Mouse (Mus musculus): ENCODE data around the gene Nfe2. TPM values are rescaled to one million over a fixed set of nuclear protein-coding genes. Genes with fewer than 3 reads are reported as not detected.
"Not testable (repeated sequence)": the region's sequence is repeated elsewhere in the genome, so short reads cannot be mapped to it uniquely, and the experiment has no call there.

Gene Nfe2
- polyA plus RNA-seq, 1 experiment = 0.32 TPM

DNA sequence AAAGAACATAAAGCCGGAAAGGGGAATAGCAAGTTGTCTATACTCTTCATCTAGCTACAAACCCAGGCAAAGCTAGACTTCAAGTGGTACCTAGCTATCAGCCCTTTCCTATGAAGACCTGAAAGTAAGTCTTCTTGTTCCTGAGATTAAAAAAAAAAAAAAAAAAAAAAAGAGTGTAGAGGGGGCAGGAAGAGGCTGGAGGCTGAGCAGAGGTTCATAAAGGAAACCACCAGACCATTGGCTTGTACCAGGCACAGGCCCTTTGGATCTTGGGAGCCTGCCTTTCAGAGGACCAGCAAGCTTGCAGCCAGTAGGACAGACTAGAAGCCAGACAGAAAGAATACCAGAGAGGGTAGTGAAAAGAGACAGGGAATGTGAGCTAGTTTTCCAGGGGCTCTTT is 4.9 kb downstream of the Nfe2 start:
- WGBS = 91% methylated on average over 1 of the region's 1 CpGs
- DNase-seq (ENCODE audit: low read depth, low spot score) = no peak

DNA sequence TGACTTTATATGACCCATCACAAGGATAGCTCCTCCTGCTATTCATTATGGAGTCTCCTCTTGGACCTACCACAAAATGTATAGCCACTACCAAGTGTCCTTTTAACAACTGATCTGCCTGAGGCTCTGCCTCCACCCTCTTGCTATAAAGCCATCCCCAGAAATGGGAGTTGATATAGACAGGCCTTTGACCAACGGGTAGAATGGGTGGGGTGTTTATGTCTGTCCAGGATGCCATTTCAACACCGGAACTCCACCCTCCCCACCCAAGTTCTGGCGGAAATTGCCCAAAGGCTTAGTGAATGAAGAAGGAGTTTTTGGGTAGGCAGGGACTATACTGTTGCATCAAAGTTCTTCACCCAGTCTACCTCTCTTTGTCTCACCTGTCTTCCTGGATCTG is 5.5 kb downstream of the Nfe2 start:
- WGBS = 30% methylated on average over 3 of the region's 3 CpGs
- DNase-seq (ENCODE audit: low read depth, low spot score) = no peak

DNA sequence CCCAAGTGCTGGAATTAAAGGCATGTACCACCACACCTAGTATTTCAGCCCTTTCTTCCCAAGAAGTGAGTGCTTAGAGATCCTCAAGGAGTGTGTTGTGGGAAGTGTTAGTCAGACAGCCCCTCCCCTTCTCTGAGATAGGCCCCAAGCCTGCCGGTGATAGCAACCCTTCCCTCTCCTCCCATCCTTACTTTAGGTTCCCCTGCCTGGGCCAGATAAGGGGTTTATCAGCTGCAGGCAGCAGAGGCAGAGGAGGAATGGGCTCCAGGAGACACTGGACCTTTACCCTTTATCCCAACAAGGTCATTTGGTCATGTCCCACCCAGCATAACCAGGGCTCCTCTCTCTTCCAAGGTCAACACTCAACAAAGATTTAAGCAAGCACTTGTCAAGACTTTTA is 6.6 kb downstream of the Nfe2 start:
- 72% methylated on average over 1 of the region's 1 CpGs for WGBS

GRCm38 (mm10) chr15:103250195-103250740 is 7.9 kb downstream of the Nfe2 start:
- no peak for DNase-seq (ENCODE audit: low read depth, low spot score)
- 30% methylated on average over 2 of the region's 2 CpGs for WGBS

More for the DNA sequence above, 6.6 kb downstream of the Nfe2 start:
- DNase-seq (ENCODE audit: low read depth, low spot score) = no peak

- WGBS = 80% methylated on average over 6 of the region's 6 CpGs
- not testable (repeated sequence) for DNase-seq (ENCODE audit: low read depth, low spot score)
Observed at GRCm38 (mm10) chr15:103249511-103249910, 8.7 kb downstream of the Nfe2 start.

GRCm38 (mm10) chr15:103248401-103249313 is 9.5 kb downstream of the Nfe2 start:
- 76% methylated on average over 28 of the region's 28 CpGs for WGBS
- DNase-seq (ENCODE audit: low read depth, low spot score) = no peak

GRCm38 (mm10) chr15:103247782-103248400 is 10.3 kb downstream of the Nfe2 start:
- DNase-seq (ENCODE audit: low read depth, low spot score) = no peak

GRCm38 (mm10) chr15:103247078-103247781 is 11.0 kb downstream of the Nfe2 start:
- no peak for DNase-seq (ENCODE audit: low read depth, low spot score)
- WGBS = 86% methylated on average over 9 of the region's 9 CpGs

- 60% methylated on average over 6 of the region's 6 CpGs for WGBS
- DNase-seq (ENCODE audit: low read depth, low spot score) = no peak
Observed at GRCm38 (mm10) chr15:103245616-103246015, 12.6 kb downstream of the Nfe2 start.

GRCm38 (mm10) chr15:103242885-103243284 is 15.3 kb downstream of the Nfe2 start:
- WGBS = 27% methylated on average over 8 of the region's 8 CpGs
- DNase-seq (ENCODE audit: low read depth, low spot score) = no peak

GRCm38 (mm10) chr15:103241071-103242018 is 16.9 kb downstream of the Nfe2 start:
- 4% methylated on average over 12 of the region's 12 CpGs for WGBS

DNA sequence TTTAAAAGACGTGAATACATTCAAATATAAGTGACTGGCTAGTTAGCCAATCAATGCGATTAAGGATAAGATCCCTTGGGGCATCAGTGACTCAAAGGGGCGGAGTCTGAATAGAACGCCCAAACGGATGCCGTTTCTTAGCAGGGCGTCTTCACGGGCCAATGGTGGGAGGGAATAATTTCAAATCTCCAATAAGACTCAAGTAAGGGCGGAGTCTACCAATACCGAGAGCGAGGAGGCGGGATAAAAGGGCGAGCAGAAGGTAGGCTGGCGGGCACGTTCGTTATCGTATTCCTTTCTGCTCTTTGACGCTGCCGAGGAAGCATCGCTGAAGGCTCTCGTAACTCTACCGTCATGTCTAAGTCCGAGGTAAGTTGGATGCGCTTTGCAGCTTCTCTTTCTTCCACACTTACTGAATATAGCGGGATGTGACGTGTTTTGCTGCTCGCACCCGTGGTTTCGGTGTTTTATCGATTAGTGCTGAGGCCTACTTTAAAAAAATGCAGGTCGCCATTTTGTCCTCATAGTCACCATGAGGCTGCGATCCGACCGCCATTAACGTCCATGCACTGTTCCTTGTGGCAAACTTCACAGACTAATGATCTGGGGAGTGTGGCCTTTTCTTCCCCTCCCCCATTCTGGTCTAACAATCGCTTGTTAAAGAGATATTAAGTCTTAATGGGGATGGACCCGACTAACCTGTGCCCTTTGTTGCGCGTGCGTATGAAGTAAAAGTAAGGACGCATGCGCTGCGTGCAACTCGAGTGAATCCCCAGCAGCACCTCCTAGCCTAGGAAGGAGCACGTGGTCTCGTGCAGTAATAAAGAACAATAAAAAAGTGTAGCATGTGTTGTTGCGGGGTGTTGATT is 17.8 kb downstream of the Nfe2 start, which contains the start of gene Hnrnpa1:
Hnrnpa1 (plus strand) TSS at position 273 of the 869 bp plus-strand sequence.
- under 1% methylated on average over 47 of the region's 47 CpGs for WGBS
- DNase-seq (ENCODE audit: low read depth, low spot score) = peak; percentile 96

More at GRCm38 (mm10) chr15:103241071-103242018, 16.9 kb downstream of the Nfe2 start:
- not testable (repeated sequence) for DNase-seq (ENCODE audit: low read depth, low spot score)

DNA sequence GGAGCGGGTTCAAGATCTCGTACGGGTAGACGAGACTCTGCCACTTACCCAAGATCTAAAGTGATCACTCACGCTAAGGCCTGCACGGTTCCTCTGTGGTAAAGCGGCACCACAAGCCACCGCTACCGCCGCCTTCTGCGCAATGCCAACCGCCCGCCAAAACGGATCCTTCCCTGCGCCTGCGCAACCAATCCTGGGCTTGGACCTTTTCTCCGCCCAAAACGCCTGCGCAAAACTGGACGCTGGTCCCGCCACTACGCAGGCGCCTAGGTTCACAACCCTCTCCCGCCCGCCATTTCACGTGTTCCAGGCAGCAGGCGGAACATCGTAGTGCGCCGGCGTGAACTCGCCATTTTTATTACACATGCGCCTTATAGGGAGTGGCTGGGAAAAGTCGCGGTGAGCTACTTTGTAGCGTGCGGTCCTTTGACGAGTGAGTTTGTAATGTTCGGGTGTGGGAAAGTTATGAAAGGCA is 18.5 kb downstream of the Nfe2 start, which contains the start of gene Cbx5:
Cbx5 (minus strand) TSS at position 132 of the 475 bp plus-strand sequence.
- under 1% methylated on average over 39 of the region's 39 CpGs for WGBS

DNA sequence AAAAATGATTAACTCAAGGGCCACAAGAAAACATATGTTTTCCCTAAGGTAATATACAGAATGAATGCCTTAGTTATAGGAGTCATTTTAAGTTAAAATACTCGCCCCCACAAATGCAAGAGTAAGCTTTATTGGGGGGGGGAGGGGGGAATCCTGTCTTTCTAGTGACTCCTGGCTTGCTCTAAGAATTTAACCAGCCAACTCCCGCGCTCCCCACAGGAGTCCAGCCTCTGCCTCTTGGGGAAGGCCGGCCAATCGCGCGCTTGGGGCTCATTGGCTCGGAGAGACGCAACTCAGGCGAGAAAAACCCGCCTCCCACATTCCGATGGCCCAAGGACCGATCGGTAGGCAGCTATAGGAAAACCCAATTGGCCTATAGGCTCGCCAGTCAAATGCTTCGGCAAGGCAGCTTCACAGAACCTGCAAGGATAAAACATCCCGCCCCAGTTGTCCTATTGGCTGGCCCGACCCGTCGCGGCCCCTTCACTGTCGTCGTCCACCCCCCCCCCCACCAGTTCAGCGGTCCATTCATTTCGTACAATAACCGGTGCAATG is 19.0 kb downstream of the Nfe2 start:
- DNase-seq (ENCODE audit: low read depth, low spot score) = peak; percentile 97
- under 1% methylated on average over 26 of the region's 26 CpGs for WGBS

More for the DNA sequence above, 18.5 kb downstream of the Nfe2 start, which contains the start of gene Cbx5:
- peak; percentile 90 for DNase-seq (ENCODE audit: low read depth, low spot score)

DNA sequence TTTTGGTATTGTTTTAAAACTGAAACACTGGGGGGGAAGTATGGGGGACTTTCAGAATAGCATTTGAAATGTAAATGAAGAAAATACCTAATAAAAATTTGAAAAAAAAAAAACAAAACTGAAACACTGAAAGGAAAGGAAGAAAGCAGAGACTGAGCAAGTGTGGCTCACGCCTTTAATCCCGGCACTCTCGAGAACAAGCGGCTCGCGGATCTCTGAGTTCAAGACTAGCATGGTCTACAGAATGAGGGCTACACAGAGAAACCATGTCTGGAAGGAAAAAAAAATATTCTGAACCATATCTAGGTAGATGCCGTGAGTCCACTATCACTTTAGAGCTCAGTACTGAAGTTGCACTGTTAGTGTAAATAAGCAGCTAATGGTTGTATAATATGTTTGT is 20.9 kb downstream of the Nfe2 start:
- DNase-seq (ENCODE audit: low read depth, low spot score) = no peak
- 86% methylated on average over 7 of the region's 7 CpGs for WGBS

DNA sequence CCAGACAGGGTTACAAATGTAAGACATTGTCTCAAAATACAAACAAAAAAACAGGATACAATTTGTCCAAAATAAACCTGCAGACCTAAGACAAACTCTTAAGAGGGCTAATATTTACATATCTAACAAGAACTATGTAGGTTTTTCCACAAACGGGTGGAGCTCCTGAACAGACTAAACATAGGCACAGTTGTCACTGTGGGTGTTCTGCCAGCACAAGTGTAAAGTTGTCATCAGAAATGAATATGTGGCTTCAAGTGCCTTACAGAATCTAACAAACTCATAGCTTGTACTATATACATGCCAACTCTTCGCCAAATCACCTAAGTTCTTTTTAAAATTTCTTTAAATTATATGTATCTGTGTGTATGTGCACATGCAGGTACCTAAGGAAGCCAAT is 25.1 kb downstream of the Nfe2 start:
- DNase-seq (ENCODE audit: low read depth, low spot score) = no peak
- 50% methylated on average over 2 of the region's 2 CpGs for WGBS

- 54% methylated on average over 2 of the region's 2 CpGs for WGBS
- no peak for DNase-seq (ENCODE audit: low read depth, low spot score)
Observed at GRCm38 (mm10) chr15:103228904-103229303, 29.3 kb downstream of the Nfe2 start.

Measured in large intestine, adult 2 months (tissue).